Mouse (Mus musculus): ENCODE results near the gene Bivm.

Bivm gene

DNA sequence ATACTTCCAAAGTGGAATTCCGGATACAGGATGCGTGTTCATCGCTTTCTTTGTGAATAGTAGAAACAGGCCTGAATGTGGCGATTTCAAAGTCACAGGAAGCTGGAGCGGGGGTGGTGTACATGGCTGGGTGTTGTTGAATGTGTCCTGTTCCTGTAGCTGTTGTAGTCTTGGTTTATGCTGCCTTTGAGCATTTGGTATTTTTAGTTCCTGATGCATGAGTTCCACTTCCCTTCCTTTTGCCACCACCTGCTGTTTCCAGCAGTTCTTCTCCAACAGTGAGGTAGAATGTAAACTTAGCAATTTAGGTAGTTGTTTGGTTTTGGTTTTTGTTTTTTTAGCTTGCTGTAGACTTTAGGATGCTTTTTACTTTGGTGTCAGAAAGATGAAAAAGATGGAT lies 43.6 kb downstream of the Bivm start:
- in situ Hi-C loops (cut with MboI; ENCODE audit: low pct_unique_long_range_greater_than_20kb in 1 of 2, low sequenced_read_pairs in 2 of 2, unreplicated experiment in 1 of 2), result no loop called here

DNA sequence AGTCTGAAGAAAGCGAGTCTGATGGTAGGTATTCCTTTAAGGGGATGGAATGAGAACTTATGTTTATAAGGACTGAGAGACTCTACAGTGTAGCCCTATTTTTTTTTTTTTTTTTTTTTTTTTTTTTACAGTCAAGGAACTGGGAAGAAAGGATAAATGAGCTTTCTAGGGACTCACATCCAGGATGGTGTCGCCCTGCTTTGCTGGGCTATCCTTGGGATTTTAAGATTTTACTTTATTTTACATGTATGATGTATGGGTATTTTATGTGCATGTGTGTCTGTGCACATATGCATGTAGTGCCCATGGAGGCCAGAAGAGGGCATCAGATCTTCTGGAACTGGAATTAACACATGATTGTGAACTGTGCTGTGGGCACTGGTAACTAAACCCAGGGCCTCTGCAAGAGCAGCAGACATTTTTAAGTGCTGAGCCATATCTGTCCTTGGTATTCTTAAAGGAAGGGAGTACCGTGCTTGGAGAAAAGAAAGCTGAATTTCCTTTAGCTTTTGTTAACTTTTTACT lies 49.2 kb downstream of the Bivm start:
- in situ Hi-C loops (cut with MboI; ENCODE audit: low pct_unique_long_range_greater_than_20kb in 1 of 2, low sequenced_read_pairs in 2 of 2, unreplicated experiment in 1 of 2), result no loop called here

DNA sequence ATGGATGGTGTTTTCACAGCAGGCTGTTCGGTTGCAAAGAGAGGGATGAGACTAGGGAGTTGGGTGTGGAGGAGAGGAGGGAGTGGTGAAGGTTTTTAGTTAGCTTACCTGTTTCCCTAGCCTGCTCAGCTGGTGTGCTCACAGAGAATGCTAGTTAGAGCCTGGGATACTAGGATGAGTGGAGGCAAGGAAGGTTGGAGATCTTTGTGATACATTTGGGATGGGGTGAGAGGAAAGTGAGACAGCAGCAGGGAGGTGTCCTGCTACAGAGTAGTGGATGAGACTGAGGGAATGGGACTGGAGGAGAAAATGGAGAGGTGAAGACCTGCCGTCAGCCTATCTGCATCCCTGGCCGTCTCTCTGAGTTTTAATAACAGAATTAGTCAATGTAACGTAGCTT lies 53.9 kb downstream of the Bivm start:
- in situ Hi-C loops (cut with MboI; ENCODE audit: low pct_unique_long_range_greater_than_20kb in 1 of 2, low sequenced_read_pairs in 2 of 2, unreplicated experiment in 1 of 2), result no loop called here

DNA sequence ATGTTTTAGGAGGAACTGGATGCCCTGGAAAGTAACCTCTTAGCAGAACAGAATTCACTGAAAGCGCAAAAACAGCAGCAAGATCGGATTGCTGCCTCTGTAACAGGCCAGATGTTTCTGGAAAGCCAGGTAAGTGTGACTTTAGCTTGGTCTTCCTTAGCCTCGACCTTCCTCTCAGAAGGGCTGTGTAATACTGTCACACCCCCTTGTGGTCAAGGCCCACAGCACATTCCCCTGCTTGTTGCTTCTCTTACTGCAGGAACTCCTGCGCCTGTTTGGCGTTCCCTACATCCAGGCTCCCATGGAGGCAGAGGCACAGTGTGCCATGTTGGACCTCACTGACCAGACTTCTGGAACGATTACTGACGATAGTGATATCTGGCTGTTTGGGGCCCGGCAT lies 55.1 kb downstream of the Bivm start:
- in situ Hi-C loops (cut with MboI; ENCODE audit: low pct_unique_long_range_greater_than_20kb in 1 of 2, low sequenced_read_pairs in 2 of 2, unreplicated experiment in 1 of 2), result no loop called here

DNA sequence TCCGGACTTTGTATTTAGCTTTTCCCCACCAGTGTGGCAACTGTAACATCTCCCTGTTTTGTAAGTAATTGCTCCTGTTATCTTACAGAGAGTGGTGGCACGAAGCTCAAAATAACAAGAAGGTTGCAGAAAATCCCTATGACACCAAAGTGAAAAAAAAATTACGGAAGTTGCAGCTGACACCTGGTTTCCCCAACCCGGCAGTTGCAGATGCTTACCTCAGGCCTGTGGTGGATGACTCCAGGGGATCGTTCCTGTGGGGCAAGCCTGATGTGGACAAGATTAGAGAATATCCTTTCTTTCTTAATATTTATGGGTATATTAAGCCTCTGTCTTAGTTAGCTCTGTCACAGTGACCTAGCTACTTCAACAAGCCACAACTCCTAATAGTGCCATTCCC lies 59.3 kb downstream of the Bivm start:
- in situ Hi-C loops (cut with MboI; ENCODE audit: low pct_unique_long_range_greater_than_20kb in 1 of 2, low sequenced_read_pairs in 2 of 2, unreplicated experiment in 1 of 2), result no loop called here

DNA sequence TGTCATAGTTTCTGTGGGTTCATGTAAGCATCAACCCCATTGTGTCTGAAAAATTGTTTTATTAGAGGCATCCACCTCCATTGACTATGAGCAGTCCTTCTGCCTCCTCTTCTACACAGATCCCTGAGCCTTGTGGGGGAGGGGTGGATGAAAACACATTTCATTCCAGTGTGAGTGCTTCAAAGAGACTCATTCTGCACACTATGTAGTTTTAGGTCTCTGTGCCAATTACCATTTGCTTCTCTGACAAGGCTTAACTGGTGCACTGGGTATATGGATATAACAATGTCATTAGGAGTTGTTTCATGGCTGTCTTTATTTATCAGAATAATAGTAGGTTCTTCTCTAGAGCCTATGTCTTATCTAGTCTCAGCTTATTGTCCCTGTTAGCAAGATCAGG lies 67.6 kb downstream of the Bivm start:
- in situ Hi-C loops (cut with MboI; ENCODE audit: low pct_unique_long_range_greater_than_20kb in 1 of 2, low sequenced_read_pairs in 2 of 2, unreplicated experiment in 1 of 2), result no loop called here

Measured in mouse embryonic stem cell (cell line).